Mouse (Mus musculus) lung, embryonic 14.5 days (tissue): ENCODE measurements around the gene Eif4g1. TPM values are rescaled to one million over a fixed set of nuclear protein-coding genes. Genes with fewer than 3 reads are reported as not detected.

Experiments
- ATAC-seq: fragments of 200-750 bp; cut with Nextera tagmentation; 2 replicates; pipeline ENCODE4 v1.8.0; 2017; ENCODE audit warnings: mild to moderate bottlenecking, moderate TSS enrichment, moderate library complexity; ENCODE audit not compliant: insufficient read depth
- DNase-seq: peaks from one replicate; pipeline ENCODE4 v3.0.0-alpha.2; 2015
- H3K27ac ChIP-seq: fragments of 300-500 bp; sonication (generic); 2 replicates; pipeline ENCODE4 v1.5.1; 2014; ENCODE audit warnings: low read depth, mild to moderate bottlenecking, moderate library complexity
- H3K27me3 ChIP-seq: fragments of 300-500 bp; sonication (generic); 2 replicates; pipeline ENCODE4 v1.6.1; 2014; ENCODE audit warnings: low read length, control low read depth; ENCODE audit not compliant: insufficient read depth
- H3K36me3 ChIP-seq: fragments of 300-500 bp; sonication (generic); 2 replicates; pipeline ENCODE4 v1.6.1; 2014; ENCODE audit warnings: control low read depth; ENCODE audit not compliant: insufficient read depth
- H3K4me1 ChIP-seq: fragments of 300-500 bp; sonication (generic); 2 replicates; pipeline ENCODE4 v1.6.1; 2014; ENCODE audit warnings: antibody characterized with exemption, control low read depth; ENCODE audit not compliant: insufficient read depth
- H3K4me2 ChIP-seq: fragments of 300-500 bp; sonication (generic); 2 replicates; pipeline ENCODE4 v1.6.1; 2014; ENCODE audit warnings: mild to moderate bottlenecking
- H3K4me3 ChIP-seq: fragments of 300-500 bp; sonication (generic); 2 replicates; pipeline ENCODE4 v1.5.1; 2014; ENCODE audit warnings: low read depth, low read length
- H3K9ac ChIP-seq: fragments of 300-500 bp; sonication (generic); 2 replicates; pipeline ENCODE4 v1.6.1; 2014
- H3K9me3 ChIP-seq: fragments of 300-500 bp; sonication (generic); 2 replicates; pipeline ENCODE4 v1.6.1; 2016; ENCODE audit warnings: low read depth, low read length, control low read depth
- CTCF ChIP-seq: IDR thresholded peaks from 2 replicates; pipeline ENCODE4 v1.5.1; 2016; ENCODE audit warnings: antibody characterized with exemption, low read depth
- WGBS: fragments of 180-500 bp; shearing (Covaris S2); extraction: QIAGEN DNeasy Blood & Tissue Kit; methylation state at CpG from one replicate; pipeline ENCODE4 v1.1.7; 2014; 5-methylcytosine and 5-hydroxymethylcytosine counted together
- polyA plus RNA-seq: library from polyadenylated mRNA; unstranded; fragments of >200 nt; fragmentation: Nextera tagmentation; extraction: Ambion mirVana; gene quantifications from 2 replicates; pipeline ENCODE4 v1.2.1, GENCODE M21; 2014

Gene Eif4g1
- polyA plus RNA-seq, 1 experiment from 2014 or later: 191 TPM

- no peak overlapping the region for H3K9ac ChIP-seq
- no peak overlapping the region for H3K4me2 ChIP-seq
- no peak for TF ChIP-seq CTCF
- WGBS: 81% methylated on average over 7 of the region's 7 CpGs
- H3K27me3 ChIP-seq: no peaks in the 10 kb centered on the region
- DNase-seq: no peak
- H3K36me3 ChIP-seq: peaks cover 26% of the 10 kb centered on the region
- H3K4me3 ChIP-seq: no peak overlapping the region
- no peak for ATAC-seq
- peaks cover 9% of the 10 kb centered on the region for H3K4me1 ChIP-seq
- no peak overlapping the region for H3K27ac ChIP-seq
- H3K9me3 ChIP-seq: no peaks in the 10 kb centered on the region
Observed at GRCm38 (mm10) chr16:20712889-20713288, 44.8 kb downstream of the Eif4g1 start.

GRCm38 (mm10) chr16:20714307-20715080 is 46.4 kb downstream of the Eif4g1 start:
- no peak for TF ChIP-seq CTCF
- peak overlapping the region; percentile 89 for H3K4me2 ChIP-seq
- H3K9ac ChIP-seq: no peak overlapping the region; the same call in 1 of the 2 replicates
- ATAC-seq (no peak), DNase-seq (no peak)
- H3K9me3 ChIP-seq: no peaks in the 10 kb centered on the region
- peaks cover 9% of the 10 kb centered on the region for H3K4me1 ChIP-seq
- WGBS: 34% methylated on average over 11 of the region's 11 CpGs
- no peak overlapping the region for H3K27ac ChIP-seq
- H3K4me3 ChIP-seq: peak overlapping the region; percentile 61
- H3K27me3 ChIP-seq: no peaks in the 10 kb centered on the region
- peaks cover 22% of the 10 kb centered on the region for H3K36me3 ChIP-seq

GRCm38 (mm10) chr16:20715161-20715560 is 47.0 kb downstream of the Eif4g1 start:
- 61% methylated on average over 2 of the region's 2 CpGs for WGBS
- Histone ChIP-seq H3K4me2 (peak overlapping the region; percentile 89), H3K36me3 (peaks cover 23% of the 10 kb centered on the region), H3K27ac (no peak overlapping the region), H3K9me3 (no peaks in the 10 kb centered on the region), H3K4me3 (peak overlapping the region; percentile 61), H3K9ac (peak overlapping the region; percentile 67), H3K27me3 (no peaks in the 10 kb centered on the region), H3K4me1 (peaks cover 9% of the 10 kb centered on the region)
- DNase-seq (no peak), ATAC-seq (no peak)
- TF ChIP-seq CTCF: no peak

GRCm38 (mm10) chr16:20715566-20715965 is 47.5 kb downstream of the Eif4g1 start:
- no peaks in the 10 kb centered on the region for H3K27me3 ChIP-seq
- peak overlapping the region; percentile 61 for H3K4me3 ChIP-seq
- H3K9me3 ChIP-seq: no peaks in the 10 kb centered on the region
- DNase-seq (no peak), ATAC-seq (no peak)
- peak overlapping the region; percentile 97 for H3K27ac ChIP-seq
- peak overlapping the region; percentile 67 for H3K9ac ChIP-seq
- 2% methylated on average over 12 of the region's 12 CpGs for WGBS
- no peak for TF ChIP-seq CTCF
- H3K36me3 ChIP-seq: peaks cover 25% of the 10 kb centered on the region
- H3K4me1 ChIP-seq: peaks cover 9% of the 10 kb centered on the region
- H3K4me2 ChIP-seq: peak overlapping the region; percentile 89

GRCm38 (mm10) chr16:20715976-20716840 is 48.1 kb downstream of the Eif4g1 start:
- TF ChIP-seq CTCF: peak; percentile 45
- peak overlapping the region; percentile 89 for H3K4me2 ChIP-seq
- DNase-seq (peak; percentile 95), ATAC-seq (peak; percentile 86)
- peak overlapping the region; percentile 97 for H3K27ac ChIP-seq
- peak overlapping the region; percentile 61 for H3K4me3 ChIP-seq
- no peaks in the 10 kb centered on the region for H3K9me3 ChIP-seq
- peaks cover 27% of the 10 kb centered on the region for H3K36me3 ChIP-seq
- under 1% methylated on average over 66 of the region's 68 CpGs for WGBS
- no peaks in the 10 kb centered on the region for H3K27me3 ChIP-seq
- peaks cover 9% of the 10 kb centered on the region for H3K4me1 ChIP-seq
- peak overlapping the region; percentile 67 for H3K9ac ChIP-seq

- 2% methylated on average over 8 of the region's 8 CpGs for WGBS
- no peak; the same call in 1 of the 2 replicates for TF ChIP-seq CTCF
- no peak for DNase-seq
Observed at GRCm38 (mm10) chr16:20716841-20717180, 48.7 kb downstream of the Eif4g1 start.

More at GRCm38 (mm10) chr16:20716841-20717180, 48.7 kb downstream of the Eif4g1 start:
- no peak; the same call in 1 of the 2 replicates for ATAC-seq
- Histone ChIP-seq H3K9ac (peak overlapping the region; percentile 67), H3K9me3 (no peaks in the 10 kb centered on the region), H3K27ac (peak overlapping the region; percentile 97), H3K36me3 (peaks cover 31% of the 10 kb centered on the region), H3K27me3 (no peaks in the 10 kb centered on the region), H3K4me3 (peak overlapping the region; percentile 61), H3K4me2 (peak overlapping the region; percentile 89), H3K4me1 (peaks cover 9% of the 10 kb centered on the region)
